In genomic region chr11:32455507-32456141, GRCm38 (mm10) we compare ENCODE assay signal across 8 mouse cellular contexts. TPM values are rescaled to one million over a fixed set of nuclear protein-coding genes. Genes with fewer than 3 reads are reported as not detected.
DNase-seq lines count a peak whose midpoint lies in the region; ATAC-seq and TF ChIP-seq lines count a peak whose summit lies in the region.

No protein-coding gene starts in this region.

- peak overlapping the region; percentile 90 for H3K9ac ChIP-seq in heart, adult 2 months (ENCODE audit: low read depth, low read length)
- H3K9ac ChIP-seq in lung, embryonic 15.5 days: peak overlapping the region; percentile 85

- H3K79me2 ChIP-seq in heart, adult 2 months (replicated peaks; ENCODE audit: control insufficient read depth, insufficient read depth, low read length): no peaks in the 10 kb centered on the region

- ATAC-seq in lung, embryonic 15.5 days (ENCODE audit: borderline replicate concordance, extremely low read depth, low FRiP score, low TSS enrichment): peak; percentile 16

- H3K4me1 ChIP-seq in heart, adult 2 months (ENCODE audit: control insufficient read depth, insufficient read depth, low read length): no peaks in the 10 kb centered on the region; the same call in none of the 2 replicates
- H3K4me1 ChIP-seq in kidney, adult 2 months (ENCODE audit: control insufficient read depth, insufficient read depth, low read length): peaks cover 5% of the 10 kb centered on the region; the same call in 1 of the 2 replicates
- H3K4me1 ChIP-seq in lung, embryonic 15.5 days: peaks cover 17% of the 10 kb centered on the region; the same call in 1 of the 2 replicates

- TF ChIP-seq POLR2A in heart, adult 2 months (IDR thresholded peaks at IDR 0.05; ENCODE audit: insufficient read depth, low read depth, low read length): no peak
- TF ChIP-seq POLR2A in kidney, adult 2 months (IDR thresholded peaks at IDR 0.05; ENCODE audit: low read depth, low read length): no peak

- under 1% methylated on average over 56 of the region's 58 CpGs for WGBS in heart, adult 2 months
- WGBS in kidney, adult 2 months: 1% methylated on average over 58 of the region's 58 CpGs
- under 1% methylated on average over 53 of the region's 58 CpGs for WGBS in lung, embryonic 15.5 days

- intact Hi-C loops in heart, adult 2 months (cut with DNase I): loop anchor here (2.0 to 10.0 kb wide), 2 partner anchors 77 to 689 kb away; partner anchors contain the start of genes Efcab9, Fgf18 and Stk10

- peak overlapping the region; percentile 88 for H3K4me2 ChIP-seq in lung, embryonic 15.5 days

- peak overlapping the region; percentile 88 for H3K27ac ChIP-seq in heart, adult 2 months
- peak overlapping the region; percentile 48; the same call in 1 of the 2 replicates for H3K27ac ChIP-seq in kidney, adult 2 months (ENCODE audit: insufficient read depth, low read depth, low read length)
- H3K27ac ChIP-seq in lung, embryonic 15.5 days: peak overlapping the region; percentile 97

- H3K36me3 ChIP-seq in heart, adult 2 months (ENCODE audit: control insufficient read depth, insufficient read depth, low read length): no peaks in the 10 kb centered on the region; the same call in 1 of the 2 replicates
- H3K36me3 ChIP-seq in kidney, adult 2 months (ENCODE audit: control insufficient read depth, insufficient read depth, low read length): no peaks in the 10 kb centered on the region; the same call in 1 of the 2 replicates
- no peaks in the 10 kb centered on the region for H3K36me3 ChIP-seq in lung, embryonic 15.5 days

- peak; percentile 32 for DNase-seq in adrenal gland, adult 8-10 months
- no peak for DNase-seq in adrenal gland, adult 18-20 months (ENCODE audit: low spot score in 2 of 2)
- peak; percentile 56 for DNase-seq in CD4-positive, CD25-positive, alpha-beta regulatory T cell, adult 2 months (ENCODE audit: low read depth, low spot score)
- peak; percentile 80 for DNase-seq in embryo, embryonic 10 days (ENCODE audit: low spot score)
- peak in 1 of 2 experiments; percentile 57 for DNase-seq in heart, adult 2 months
- DNase-seq in kidney, adult 2 months: peak; percentile 38
- DNase-seq in retina, embryonic 14.5 days (ENCODE audit: low spot score): peak; percentile 64

- TF ChIP-seq EP300 in heart, adult 2 months (IDR thresholded peaks at IDR 0.05; ENCODE audit: insufficient read depth, low read depth, low read length): no peak

- no peaks in the 10 kb centered on the region for H3K27me3 ChIP-seq in heart, adult 2 months (ENCODE audit: control insufficient read depth, insufficient read depth, low read length)
- H3K27me3 ChIP-seq in kidney, adult 2 months (replicated peaks; ENCODE audit: control insufficient read depth, insufficient read depth, low read length): no peaks in the 10 kb centered on the region
- no peaks in the 10 kb centered on the region for H3K27me3 ChIP-seq in lung, embryonic 15.5 days

- H3K4me3 ChIP-seq in heart, adult 2 months: peak overlapping the region; percentile 79
- H3K4me3 ChIP-seq in kidney, adult 2 months (ENCODE audit: insufficient read depth, low read depth, low read length): peak overlapping the region; percentile 93
- peak overlapping the region; percentile 69 for H3K4me3 ChIP-seq in lung, embryonic 15.5 days

- no peaks in the 10 kb centered on the region for H3K9me3 ChIP-seq in lung, embryonic 15.5 days

- peak; percentile 52 for TF ChIP-seq CTCF in heart, adult 2 months (IDR thresholded peaks at IDR 0.05)
- no peak for TF ChIP-seq CTCF in kidney, adult 2 months (conservative IDR thresholded peaks at IDR 0.05; ENCODE audit: insufficient read depth, insufficient read length, low read depth, low read length)

RNA-seq across cellular contexts. Expression of gene Ubtd2, which starts 0.5 kb away (rescaled TPM):
- total RNA-seq in adrenal gland, adult 8-10 months (2022): 10 to 100 TPM; 11.5 to 15.9 (median 13.7) TPM
- 10 to 100 TPM; 13.4 TPM for total RNA-seq in adrenal gland, adult 18-20 months (2021)
- total RNA-seq in heart, adult 2 months (2021): 1 to 10 TPM; 4.2 to 5.1 TPM
- 4.5 and 6.8 TPM in 2 replicates for polyA plus RNA-seq in heart, adult 2 months (2012; rRNA removed)
- 4.6 and 5.4 TPM in 2 replicates for polyA plus RNA-seq in kidney, adult 2 months (2012; rRNA removed)
- 46.8 and 48.4 TPM in 2 replicates for polyA plus RNA-seq in lung, embryonic 15.5 days (2015; fragmentation: Nextera tagmentation; extraction: Ambion mirVana)

Comparison
In these comparisons a context has a peak if more than half of its experiments do, and no peak if none do; other contexts are left out.
1. DNase-seq: peak in adrenal gland, adult 8-10 months (single experiment), CD4-positive, CD25-positive, alpha-beta regulatory T cell, adult 2 months (single experiment), embryo, embryonic 10 days (single experiment), kidney, adult 2 months (single experiment) and retina, embryonic 14.5 days (single experiment); none in adrenal gland, adult 18-20 months (0 of 2).
2. Peak in every context shown above with its lines, with median percentiles within 50 percentile points of each other: H3K27ac ChIP-seq and H3K4me3 ChIP-seq.